In the genomic region with DNA sequence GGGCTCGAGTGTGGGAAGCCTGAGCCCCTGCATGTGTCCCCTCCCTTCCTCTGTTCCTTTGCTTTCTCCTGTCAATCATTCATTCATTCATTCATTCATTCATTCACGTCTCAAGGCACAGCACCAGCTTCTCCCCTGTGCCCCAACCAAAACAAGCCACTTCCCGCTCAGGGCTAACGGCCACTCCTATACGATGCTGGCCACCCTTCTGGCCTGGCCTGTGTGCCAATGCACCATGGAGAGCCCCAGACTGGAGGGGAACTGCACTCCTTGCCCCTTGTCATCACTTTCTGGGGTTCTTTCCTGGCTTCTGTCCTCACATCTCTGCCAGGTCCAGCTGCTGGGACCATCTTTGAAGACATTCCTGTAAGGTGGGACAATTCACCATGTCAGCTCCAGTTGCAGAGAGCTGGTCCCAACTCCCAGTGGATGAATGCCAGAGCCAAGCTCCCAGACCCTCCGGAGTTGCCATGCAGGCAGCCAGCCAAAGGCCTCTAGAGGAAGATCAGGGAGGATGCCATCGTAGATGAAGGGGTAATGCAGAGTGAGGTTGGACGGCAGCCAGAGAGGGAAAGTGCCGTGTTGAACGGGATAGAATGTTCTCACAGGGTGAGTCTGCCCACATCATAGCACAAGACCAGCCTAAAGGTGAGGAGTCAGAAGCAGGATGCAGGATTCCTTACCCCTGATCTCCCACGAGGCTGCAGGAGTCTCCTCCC, we compare ENCODE assay signal across 16 mouse cellular contexts. TPM values are rescaled to one million over a fixed set of nuclear protein-coding genes. Genes with fewer than 3 reads are reported as not detected.
A peak's percentile ranks its signal among the peaks of the same experiment; 100 is the strongest.
DNase-seq lines count a peak whose midpoint lies in the region; ATAC-seq lines count a peak whose summit lies in the region.
"Had no signal": no experiment of that assay in that cellular context is flagged by ENCODE, and none has a peak within 500 bp of the region (broad histone marks: within the 10 kb centered on the region; RNA-seq: fewer than 3 reads in every experiment).

No protein-coding gene starts in this region.

- intact Hi-C loops in left cerebral cortex, postnatal 4 days (cut with DNase I): no loop called here
- intact Hi-C loops in left cerebral cortex, postnatal 14 days (cut with DNase I): loop anchor here (5.0 kb wide), 1 partner anchor 51 kb away; no protein-coding TSS in a partner anchor

- H3K4me3 ChIP-seq in forebrain, embryonic 13.5 days: no peak overlapping the region
- no peak overlapping the region for H3K4me3 ChIP-seq in forebrain, embryonic 10.5 days
- no peak overlapping the region for H3K4me3 ChIP-seq in hindbrain, embryonic 14.5 days (replicated peaks; ENCODE audit: low read length)
- H3K4me3 ChIP-seq: megakaryocyte, embryonic 14.5 days; neural tube, embryonic 12.5 days had no signal

- WGBS in forebrain, embryonic 13.5 days: 48% methylated on average over 11 of the region's 11 CpGs
- 82% methylated on average over 11 of the region's 11 CpGs for WGBS in forebrain, embryonic 10.5 days
- WGBS in hindbrain, embryonic 14.5 days: 49% methylated on average over 11 of the region's 11 CpGs

- no peaks in the 10 kb centered on the region for H3K36me3 ChIP-seq in forebrain, embryonic 13.5 days (ENCODE audit: poor library complexity, severe bottlenecking)
- no peaks in the 10 kb centered on the region for H3K36me3 ChIP-seq in forebrain, embryonic 10.5 days (replicated peaks)
- no peaks in the 10 kb centered on the region for H3K36me3 ChIP-seq in hindbrain, embryonic 14.5 days (replicated peaks; ENCODE audit: control insufficient read depth, insufficient read depth)
- H3K36me3 ChIP-seq: neural tube, embryonic 12.5 days had no signal

- 0 out of 2 replicates have a peak, but pooled peaks have one; percentile 30 for ATAC-seq in forebrain, embryonic 13.5 days
- peak; percentile 60; the same call in 1 of the 2 replicates for ATAC-seq in hindbrain, embryonic 14.5 days (ENCODE audit: low FRiP score)

- no peaks in the 10 kb centered on the region for H3K27me3 ChIP-seq in forebrain, embryonic 13.5 days
- no peaks in the 10 kb centered on the region; the same call in 1 of the 2 replicates for H3K27me3 ChIP-seq in forebrain, embryonic 10.5 days (ENCODE audit: poor library complexity, severe bottlenecking)
- H3K27me3 ChIP-seq in hindbrain, embryonic 14.5 days (ENCODE audit: control insufficient read depth, insufficient read depth, low read length): no peaks in the 10 kb centered on the region
- H3K27me3 ChIP-seq: neural tube, embryonic 12.5 days had no signal

- peaks cover 38% of the 10 kb centered on the region for H3K4me1 ChIP-seq in forebrain, embryonic 13.5 days
- H3K4me1 ChIP-seq in forebrain, embryonic 10.5 days: peaks cover 29% of the 10 kb centered on the region
- 0 out of 2 replicates have a peak, but pooled peaks cover 10% of the 10 kb centered on the region for H3K4me1 ChIP-seq in hindbrain, embryonic 14.5 days (replicated peaks; ENCODE audit: control insufficient read depth, insufficient read depth, low read length)
- H3K4me1 ChIP-seq: megakaryocyte, embryonic 14.5 days had no signal

- no peak overlapping the region for H3K27ac ChIP-seq in forebrain, embryonic 13.5 days
- H3K27ac ChIP-seq in forebrain, embryonic 10.5 days: no peak overlapping the region
- no peak overlapping the region for H3K27ac ChIP-seq in hindbrain, embryonic 14.5 days
- H3K27ac ChIP-seq: neural tube, embryonic 12.5 days had no signal

- no peak overlapping the region for H3K9ac ChIP-seq in forebrain, embryonic 13.5 days
- H3K9ac ChIP-seq in hindbrain, embryonic 14.5 days: no peak overlapping the region
- H3K9ac ChIP-seq: neural tube, embryonic 12.5 days had no signal

- no peak for DNase-seq in forebrain, embryonic 10.5 days (ENCODE audit: extremely low spot score, low spot score)
- peak; percentile 81 for DNase-seq in left cerebral cortex, postnatal 4 days
- no peak for DNase-seq in left cerebral cortex, postnatal 14 days (ENCODE audit: low spot score in 2 of 2)
- DNase-seq in MN1 (ENCODE audit: low spot score): peak; percentile 67
- DNase-seq in hindbrain, embryonic 14.5 days (ENCODE audit: low spot score): peak; percentile 72
- DNase-seq in thymus, postnatal 0 days (ENCODE audit: low spot score): no peak
- no peak for DNase-seq in gastrocnemius, postnatal 10 days
- DNase-seq: adrenal gland, postnatal 10 days; B cell, adult 2 months; gastrocnemius, postnatal 14 days; kidney, adult 18-20 months; lung, adult 2 months; thymus, postnatal 14 days had no signal

- H3K9me3 ChIP-seq in forebrain, embryonic 13.5 days (replicated peaks): no peaks in the 10 kb centered on the region
- H3K9me3 ChIP-seq in forebrain, embryonic 10.5 days: no peaks in the 10 kb centered on the region
- H3K9me3 ChIP-seq in hindbrain, embryonic 14.5 days (ENCODE audit: control insufficient read depth, low read length): no peaks in the 10 kb centered on the region
- H3K9me3 ChIP-seq: neural tube, embryonic 12.5 days had no signal

- H3K4me2 ChIP-seq in forebrain, embryonic 13.5 days: no peak overlapping the region
- H3K4me2 ChIP-seq in hindbrain, embryonic 14.5 days (replicated peaks): no peak overlapping the region
- H3K4me2 ChIP-seq: neural tube, embryonic 12.5 days had no signal

RNA-seq across cellular contexts. Expression of a gene that starts 26.5 kb away (rescaled TPM):
- 981 and 1,035 TPM in 2 replicates for polyA plus RNA-seq in forebrain, embryonic 13.5 days (2015; fragmentation: Nextera tagmentation; extraction: Ambion mirVana)
- polyA plus RNA-seq in forebrain, embryonic 10.5 days (2016; fragmentation: Nextera tagmentation; extraction: Ambion mirVana): 1,247 and 1,263 TPM in 2 replicates
- 1,000 to 10,000 TPM; 2,004 to 2,011 TPM for total RNA-seq in left cerebral cortex, postnatal 4 days (2021)
- total RNA-seq in left cerebral cortex, postnatal 14 days (2021): 1,000 to 10,000 TPM; 1,411 to 1,467 TPM
- 1,005 and 1,169 TPM in 2 replicates for polyA plus RNA-seq in hindbrain, embryonic 14.5 days (2014; fragmentation: Nextera tagmentation; extraction: Ambion mirVana)
- 2,029 and 2,097 TPM in 2 replicates for polyA plus RNA-seq in thymus, postnatal 0 days (2015; fragmentation: Nextera tagmentation; extraction: Ambion mirVana)
- 1,000 to 10,000 TPM; 1,829 to 1,854 TPM for total RNA-seq in gastrocnemius, postnatal 10 days (2021)

RNA-seq across cellular contexts. Expression of a gene that starts 58.8 kb away (rescaled TPM):
- 72.7 and 85.0 TPM in 2 replicates for polyA plus RNA-seq in forebrain, embryonic 13.5 days (2015; fragmentation: Nextera tagmentation; extraction: Ambion mirVana)
- polyA plus RNA-seq in forebrain, embryonic 10.5 days (2016; fragmentation: Nextera tagmentation; extraction: Ambion mirVana): 132 and 135 TPM in 2 replicates
- 10 to 100 TPM; 11.2 to 13.1 TPM for total RNA-seq in left cerebral cortex, postnatal 4 days (2021)
- 1 to 10 TPM; 1.9 to 2.0 TPM for total RNA-seq in left cerebral cortex, postnatal 14 days (2021)
- 14.3 and 17.0 TPM in 2 replicates for polyA plus RNA-seq in hindbrain, embryonic 14.5 days (2014; fragmentation: Nextera tagmentation; extraction: Ambion mirVana)
- polyA plus RNA-seq in thymus, postnatal 0 days (2015; fragmentation: Nextera tagmentation; extraction: Ambion mirVana): 106 and 107 TPM in 2 replicates
- total RNA-seq in gastrocnemius, postnatal 10 days (2021): 10 to 100 TPM; 16.9 to 25.0 TPM

Comparison
In these comparisons a context has a peak if more than half of its experiments do, and no peak if none do; other contexts are left out.
1. DNase-seq: peak in left cerebral cortex, postnatal 4 days (single experiment), MN1 (single experiment) and hindbrain, embryonic 14.5 days (single experiment); none in forebrain, embryonic 10.5 days (single experiment), left cerebral cortex, postnatal 14 days (0 of 2), thymus, postnatal 0 days (single experiment) and gastrocnemius, postnatal 10 days (single experiment).